Mouse (Mus musculus) CD8-positive naive resting alpha-beta T cell, adult 57 days (primary cell): ENCODE results near the gene Faap20. TPM values are rescaled to one million over a fixed set of nuclear protein-coding genes. Genes with fewer than 3 reads are reported as not detected.

Source experiments
- total RNA-seq: library from RNA; stranded (reverse); gene quantifications from one replicate; pipeline ENCODE4 v1.2.4, GENCODE M21; 2023

The Faap20 gene
- 43.8 TPM for total RNA-seq

GRCm38 (mm10) chr4:155249648-155250351 is at the start of gene Faap20:
Gene Faap20 (plus strand): TSS chr4:155249802.

GRCm38 (mm10) chr4:155222552-155222840 is 27.1 kb upstream of the Faap20 start, which contains the start of gene Ski:
Gene Ski (minus strand): TSS chr4:155222592.

Other genes starting within 250 kb of the Faap20 start
- 0.18 TPM for gene Plch2, start 193.0 kb upstream of the Faap20 start, total RNA-seq
- 10.2 TPM for gene Pex10, start 182.8 kb upstream of the Faap20 start, total RNA-seq
- gene Rer1, start 163.4 kb upstream of the Faap20 start, total RNA-seq, result 60.6 TPM
- gene Morn1, start 163.2 kb upstream of the Faap20 start, total RNA-seq, result 3.8 TPM
- gene Ski, start 27.2 kb upstream of the Faap20 start, total RNA-seq, result 109 TPM
- gene Prkcz, start 111.6 kb downstream of the Faap20 start, total RNA-seq, result 36.0 TPM
- gene Gabrd, start 148.3 kb downstream of the Faap20 start, total RNA-seq, result not detected
- 1.3 TPM for gene Cfap74, start 159.4 kb downstream of the Faap20 start, total RNA-seq
- gene Tmem52, start 219.3 kb downstream of the Faap20 start, total RNA-seq, result not detected
- gene Gnb1, start 241.6 kb downstream of the Faap20 start, total RNA-seq, result 238 TPM